21 mouse cellular contexts compared by ENCODE assay signal in genomic region chr16:17642311-17642710, GRCm38 (mm10). TPM values are rescaled to one million over a fixed set of nuclear protein-coding genes. Genes with fewer than 3 reads are reported as not detected.
DNase-seq lines count a peak whose midpoint lies in the region; ATAC-seq and TF ChIP-seq lines count a peak whose summit lies in the region.
"Had no signal": no experiment of that assay in that cellular context is flagged by ENCODE, and none has a peak within 500 bp of the region (broad histone marks: within the 10 kb centered on the region; RNA-seq: fewer than 3 reads in every experiment).

No protein-coding gene starts in this region.

- H3K4me1 ChIP-seq in stomach, postnatal 0 days (replicated peaks; ENCODE audit: control insufficient read depth, insufficient read depth), result no peaks in the 10 kb centered on the region; the same call in 1 of the 2 replicates

- TF ChIP-seq CTCF in layer of hippocampus, adult 2 months (conservative IDR thresholded peaks at IDR 0.05), result no peak
- no peak for TF ChIP-seq CTCF in stomach, postnatal 0 days (IDR thresholded peaks at IDR 0.05; ENCODE audit: low read depth)

- 88% methylated on average over 8 of the region's 8 CpGs for WGBS in stomach, postnatal 0 days

- no peak overlapping the region for H3K9ac ChIP-seq in stomach, postnatal 0 days (ENCODE audit: low read length)
- H3K9ac ChIP-seq: forebrain, embryonic 12.5 days; liver, postnatal 0 days; midbrain, embryonic 12.5 days had no signal

- H3K27me3 ChIP-seq in stomach, postnatal 0 days (ENCODE audit: control insufficient read depth, insufficient read depth, low read length), result no peaks in the 10 kb centered on the region
- H3K27me3 ChIP-seq: forebrain, embryonic 12.5 days; Patski had no signal

- DNase-seq in layer of hippocampus, adult 2 months (ENCODE audit: low spot score in 2 of 2), result peak; percentile 55 to 66
- no peak for DNase-seq in layer of hippocampus, postnatal 10 days (ENCODE audit: low spot score in 2 of 2)
- peak; percentile 90 for DNase-seq in cerebellum, adult 8-10 months
- DNase-seq in layer of hippocampus, adult 8-10 months (ENCODE audit: low spot score in 2 of 2), result peak; percentile 65 to 69
- DNase-seq in stomach, postnatal 0 days (ENCODE audit: low spot score), result no peak
- no peak for DNase-seq in kidney, adult 18-20 months
- DNase-seq: adrenal gland, postnatal 36 days; gastrocnemius, postnatal 25 days; heart, postnatal 10 days; kidney, adult 8-10 months; kidney, postnatal 25 days; liver, postnatal 0 days; lung, postnatal 36 days; retina, postnatal 1 day; right cerebral cortex, postnatal 4 days; thymus, adult 18-20 months had no signal

- peaks cover 20% of the 10 kb centered on the region; the same call in 1 of the 2 replicates for H3K36me3 ChIP-seq in stomach, postnatal 0 days (ENCODE audit: control insufficient read depth, insufficient read depth, low read length)

- H3K4me2 ChIP-seq in stomach, postnatal 0 days (replicated peaks; ENCODE audit: low read depth), result no peak overlapping the region
- H3K4me2 ChIP-seq: forebrain, embryonic 12.5 days; midbrain, embryonic 12.5 days had no signal

- no peaks in the 10 kb centered on the region for H3K9me3 ChIP-seq in stomach, postnatal 0 days (ENCODE audit: control insufficient read depth, low read length)
- H3K9me3 ChIP-seq: forebrain, embryonic 12.5 days; midbrain, embryonic 12.5 days had no signal

- peak overlapping the region; percentile 69 for H3K27ac ChIP-seq in layer of hippocampus, adult 2 months
- no peak overlapping the region for H3K27ac ChIP-seq in stomach, postnatal 0 days (replicated peaks)
- H3K27ac ChIP-seq: forebrain, embryonic 12.5 days; midbrain, embryonic 12.5 days had no signal

- peak; percentile 83 for ATAC-seq in cerebellum, adult (ENCODE audit: insufficient number of reproducible peaks, low FRiP score, low TSS enrichment)
- ATAC-seq in stomach, postnatal 0 days (ENCODE audit: low FRiP score, low TSS enrichment), result no peak
- ATAC-seq: activated CD4-positive, CD25-positive, alpha-beta regulatory T cell, adult 4 months; liver, postnatal 0 days; Patski had no signal

- H3K4me3 ChIP-seq in layer of hippocampus, adult 2 months, result no peak overlapping the region
- H3K4me3 ChIP-seq in stomach, postnatal 0 days (ENCODE audit: low read depth, low read length), result no peak overlapping the region
- H3K4me3 ChIP-seq: forebrain, embryonic 12.5 days; midbrain, embryonic 12.5 days had no signal

- no peak for TF ChIP-seq EP300 in stomach, postnatal 0 days (optimal IDR thresholded peaks at IDR 0.05)

RNA-seq across cellular contexts. Expression of gene Ccdc74a, which starts 4.0 kb away (rescaled TPM):
- 10 to 100 TPM; 38.1 to 54.2 TPM for total RNA-seq in layer of hippocampus, adult 2 months (2021)
- total RNA-seq in layer of hippocampus, postnatal 10 days (2021), result 10 to 100 TPM; 40.5 to 42.3 TPM
- total RNA-seq in layer of hippocampus, adult 8-10 months (2022), result 10 to 100 TPM; 29.8 to 42.6 (median 41.3) TPM
- 4.8 and 4.9 TPM in 2 replicates for polyA plus RNA-seq in stomach, postnatal 0 days (2015; fragmentation: Nextera tagmentation; extraction: Ambion mirVana)

RNA-seq across cellular contexts. Expression of gene Smpd4, which starts 23.2 kb away (rescaled TPM):
- 10 to 100 TPM; 49.2 to 59.7 TPM for total RNA-seq in layer of hippocampus, adult 2 months (2021)
- 10 to 100 TPM; 39.7 to 46.6 TPM for total RNA-seq in layer of hippocampus, postnatal 10 days (2021)
- 10 to 100 TPM; 51.8 to 70.7 (median 60.0) TPM for total RNA-seq in layer of hippocampus, adult 8-10 months (2022)
- polyA plus RNA-seq in stomach, postnatal 0 days (2015; fragmentation: Nextera tagmentation; extraction: Ambion mirVana), result 7.7 and 9.7 TPM in 2 replicates

RNA-seq across cellular contexts. Expression of gene Slc7a4, which starts 59.3 kb away (rescaled TPM):
- 100 to 1,000 TPM; 102 to 105 TPM for total RNA-seq in layer of hippocampus, adult 2 months (2021)
- 10 to 100 TPM; 75.7 to 77.6 TPM for total RNA-seq in layer of hippocampus, postnatal 10 days (2021)
- 100 to 1,000 TPM in 2 of 4 experiments, 10 to 100 TPM in 2; 80.6 to 117 (median 97.4) TPM for total RNA-seq in layer of hippocampus, adult 8-10 months (2022)
- polyA plus RNA-seq in stomach, postnatal 0 days (2015; fragmentation: Nextera tagmentation; extraction: Ambion mirVana), result 22.8 and 24.4 TPM in 2 replicates

Comparison
In these comparisons a context has a peak if more than half of its experiments do, and no peak if none do; other contexts are left out.
1. DNase-seq: peak in layer of hippocampus, adult 2 months (2 of 2), cerebellum, adult 8-10 months (single experiment) and layer of hippocampus, adult 8-10 months (2 of 2); none in layer of hippocampus, postnatal 10 days (0 of 2), stomach, postnatal 0 days (single experiment) and kidney, adult 18-20 months (single experiment).